Mouse (Mus musculus) ovary, postnatal 14 days (tissue): Measurements from ENCODE around the gene H2-K1.
"Not testable (repeated sequence)": the region's sequence is repeated elsewhere in the genome, so short reads cannot be mapped to it uniquely, and the experiment has no call there.

ENCODE experiments used
- DNase-seq: peaks from one replicate; pipeline ENCODE4 v3.0.0; 2022; ENCODE audit warnings: low spot score

The H2-K1 gene

GRCm38 (mm10) chr17:34026917-34027655 lies 26.9 kb upstream of the H2-K1 start:
- DNase-seq: no peak

GRCm38 (mm10) chr17:34026221-34026620 lies 26.1 kb upstream of the H2-K1 start:
- DNase-seq: no peak

DNA sequence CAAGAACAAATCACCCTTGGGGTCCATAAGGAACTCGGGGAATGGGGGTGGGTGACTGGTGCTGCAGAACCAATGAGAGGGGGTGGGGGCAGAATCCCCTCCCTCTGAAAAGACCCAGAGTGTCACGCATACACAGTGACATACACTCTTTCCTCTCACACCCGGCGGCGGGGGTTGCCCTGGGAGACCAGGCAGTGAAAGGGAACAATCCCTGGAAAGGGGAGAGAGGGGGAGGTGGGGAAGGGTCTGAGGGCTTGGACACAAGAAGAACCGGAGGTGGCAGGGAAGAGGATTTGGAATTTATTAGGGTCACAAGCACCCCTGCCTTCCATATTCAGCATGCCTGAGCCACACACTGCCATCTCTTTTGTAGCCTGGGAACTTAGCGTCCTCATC lies 25.6 kb upstream of the H2-K1 start:
- no peak for DNase-seq

DNA sequence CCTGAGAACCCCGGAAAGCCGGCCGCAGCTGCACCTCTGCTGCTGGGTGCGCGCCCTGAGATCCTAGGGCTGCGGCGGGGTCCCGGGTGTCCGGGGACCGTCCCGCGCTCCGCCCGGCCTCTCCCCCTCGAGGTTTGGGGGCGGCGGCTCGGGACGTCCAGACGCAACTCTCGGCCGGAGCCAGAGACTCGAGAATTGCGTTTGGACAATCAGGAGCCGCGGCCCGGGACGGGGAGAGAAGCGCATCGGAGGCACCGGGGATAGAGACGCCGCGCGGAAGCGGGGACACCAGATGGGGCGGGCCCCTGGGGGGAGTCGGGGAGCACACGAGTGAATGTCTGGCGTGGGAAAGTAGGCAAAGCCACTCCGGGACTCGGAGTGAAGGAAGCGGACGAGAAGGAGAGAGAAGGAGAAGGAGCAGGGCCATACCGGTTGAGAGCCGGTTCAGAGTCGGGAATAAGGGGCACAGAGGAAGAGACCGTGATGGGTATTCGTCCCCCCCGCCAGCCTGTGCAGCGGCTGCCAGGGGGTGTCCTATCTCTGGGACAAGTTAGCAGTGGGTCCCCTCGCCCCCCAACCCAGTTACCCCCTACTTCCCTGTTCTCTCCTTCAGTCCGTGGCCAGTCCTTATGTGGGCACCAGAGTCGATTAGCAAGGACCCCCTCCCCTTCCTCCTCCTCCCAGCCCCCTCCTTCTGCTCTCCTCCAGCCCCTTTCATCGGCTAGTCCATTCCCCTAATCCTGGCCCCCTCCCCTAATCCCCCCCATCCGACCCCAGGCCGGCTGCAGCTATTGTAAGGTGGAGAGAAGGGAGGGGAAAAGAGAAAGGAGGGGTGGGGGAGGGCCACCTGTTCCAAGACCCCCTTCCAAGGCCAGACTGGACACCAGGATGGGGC lies 25.0 kb upstream of the H2-K1 start:
- no peak for DNase-seq

DNA sequence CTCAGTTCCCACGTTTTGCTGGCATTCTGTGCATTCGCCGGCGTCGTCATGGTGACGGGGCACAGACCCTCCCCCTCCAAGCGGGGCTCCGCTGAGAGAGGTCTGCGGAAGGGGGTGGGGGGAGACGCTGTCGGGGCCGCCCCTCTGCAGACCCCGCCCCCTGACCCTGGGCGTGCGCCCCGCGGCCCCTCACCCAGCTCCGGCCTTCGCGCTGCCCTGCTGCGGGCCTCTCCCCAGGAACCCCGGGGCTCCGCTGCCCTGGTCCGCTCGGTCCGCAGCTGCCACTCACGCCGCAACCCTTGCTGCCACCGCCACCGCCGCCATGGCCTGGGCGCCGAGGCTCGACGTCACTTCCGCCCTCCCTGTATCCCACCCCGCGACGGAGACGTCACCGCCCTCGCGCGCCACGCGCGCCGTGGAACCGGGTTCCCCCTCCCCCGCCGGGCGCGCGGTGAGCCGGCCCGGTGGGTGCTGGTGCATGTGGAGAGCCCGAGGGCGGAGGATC lies 24.2 kb upstream of the H2-K1 start, which contains the start of gene Ring1:
Gene Ring1 (minus strand): TSS at position 364 of the 505 bp plus-strand sequence.
- peak; percentile 81 for DNase-seq

DNA sequence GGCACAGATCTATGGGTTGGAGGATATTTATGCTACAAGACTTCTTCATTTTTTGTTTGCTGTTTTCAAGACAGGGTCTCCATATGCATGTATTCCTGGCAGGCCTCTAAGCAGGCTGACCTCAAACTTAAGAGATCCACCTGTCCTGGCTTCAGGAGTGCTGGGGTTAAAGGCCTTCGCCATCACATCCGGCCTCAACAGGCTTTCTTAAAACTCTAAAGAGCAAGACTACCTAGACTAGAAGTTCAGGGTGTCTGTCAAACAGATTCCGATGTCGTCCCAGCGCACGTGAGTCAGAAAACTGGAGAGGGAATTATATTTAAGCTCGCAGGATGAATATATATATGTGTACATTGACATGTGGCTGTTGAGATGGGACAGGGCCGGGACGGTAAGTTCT lies 23.5 kb upstream of the H2-K1 start:
- no peak for DNase-seq

GRCm38 (mm10) chr17:34022987-34023386 lies 22.8 kb upstream of the H2-K1 start:
- no peak for DNase-seq

DNA sequence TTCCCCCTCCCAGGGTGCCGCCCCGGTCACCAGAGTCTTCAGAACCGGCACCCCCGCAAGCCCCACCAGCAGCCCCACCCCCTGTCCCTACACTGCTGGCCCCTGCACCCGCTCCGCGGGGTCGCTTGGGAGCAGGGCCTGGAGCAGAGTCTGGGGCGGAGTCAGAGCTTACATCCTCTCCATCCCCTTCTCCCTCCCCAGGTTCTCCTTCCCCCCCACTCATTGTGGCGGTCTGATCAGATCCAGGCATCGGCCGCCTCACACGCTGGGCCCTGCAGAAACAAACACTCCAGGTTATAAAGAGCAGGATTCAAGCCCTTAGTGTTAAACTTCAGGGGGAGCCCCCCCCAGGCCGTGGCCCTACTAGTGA lies 22.3 kb upstream of the H2-K1 start:
- DNase-seq: no peak

- no peak for DNase-seq
Observed at GRCm38 (mm10) chr17:34021539-34022413, 21.6 kb upstream of the H2-K1 start.

- no peak for DNase-seq
Observed at GRCm38 (mm10) chr17:34013436-34013835, 13.3 kb upstream of the H2-K1 start.

DNA sequence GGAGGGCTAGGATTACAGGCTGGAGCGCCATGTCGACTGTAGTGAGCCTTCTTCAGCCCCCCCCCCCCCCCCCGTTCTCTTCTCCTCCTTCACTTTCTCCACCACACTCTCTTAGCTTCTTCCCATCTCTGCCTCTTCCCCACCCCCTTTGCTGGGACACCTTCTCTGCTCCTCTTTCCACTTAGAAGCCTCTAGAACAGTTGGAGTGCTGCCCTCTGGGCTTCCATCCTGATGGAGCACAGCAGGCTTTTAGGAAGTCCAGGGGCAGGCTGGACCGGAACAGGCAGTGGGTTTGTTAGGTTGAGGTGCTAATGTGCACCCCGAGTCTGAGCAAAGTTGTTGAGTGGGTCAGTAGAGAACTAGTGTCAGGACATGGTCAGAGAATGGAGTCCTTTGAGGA lies 10.0 kb upstream of the H2-K1 start:
- DNase-seq: no peak

GRCm38 (mm10) chr17:34006570-34006969 lies 6.4 kb upstream of the H2-K1 start:
- no peak for DNase-seq

GRCm38 (mm10) chr17:34003426-34003825 lies 3.3 kb upstream of the H2-K1 start:
- no peak for DNase-seq

DNA sequence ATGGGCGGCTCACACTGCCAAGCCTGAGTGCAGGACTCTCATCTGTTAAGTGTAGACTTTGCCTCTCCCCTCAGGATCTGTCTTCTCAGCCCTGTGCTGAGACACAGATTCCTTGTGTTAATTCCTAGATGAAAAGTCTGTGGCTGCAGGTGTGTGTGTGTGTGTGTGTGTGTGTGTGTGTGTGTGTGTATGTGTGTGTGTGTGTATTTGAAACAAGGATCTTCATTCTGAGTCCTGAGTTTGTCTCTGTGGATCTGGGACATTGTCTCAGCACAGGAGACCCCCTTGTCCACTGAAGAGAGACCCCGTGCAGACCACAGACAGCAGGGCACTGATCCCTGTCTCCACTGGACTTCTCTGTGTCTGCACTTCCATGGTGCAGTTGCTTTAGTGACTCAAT lies 649 bp upstream of the H2-K1 start:
- DNase-seq: not testable (repeated sequence)

DNA sequence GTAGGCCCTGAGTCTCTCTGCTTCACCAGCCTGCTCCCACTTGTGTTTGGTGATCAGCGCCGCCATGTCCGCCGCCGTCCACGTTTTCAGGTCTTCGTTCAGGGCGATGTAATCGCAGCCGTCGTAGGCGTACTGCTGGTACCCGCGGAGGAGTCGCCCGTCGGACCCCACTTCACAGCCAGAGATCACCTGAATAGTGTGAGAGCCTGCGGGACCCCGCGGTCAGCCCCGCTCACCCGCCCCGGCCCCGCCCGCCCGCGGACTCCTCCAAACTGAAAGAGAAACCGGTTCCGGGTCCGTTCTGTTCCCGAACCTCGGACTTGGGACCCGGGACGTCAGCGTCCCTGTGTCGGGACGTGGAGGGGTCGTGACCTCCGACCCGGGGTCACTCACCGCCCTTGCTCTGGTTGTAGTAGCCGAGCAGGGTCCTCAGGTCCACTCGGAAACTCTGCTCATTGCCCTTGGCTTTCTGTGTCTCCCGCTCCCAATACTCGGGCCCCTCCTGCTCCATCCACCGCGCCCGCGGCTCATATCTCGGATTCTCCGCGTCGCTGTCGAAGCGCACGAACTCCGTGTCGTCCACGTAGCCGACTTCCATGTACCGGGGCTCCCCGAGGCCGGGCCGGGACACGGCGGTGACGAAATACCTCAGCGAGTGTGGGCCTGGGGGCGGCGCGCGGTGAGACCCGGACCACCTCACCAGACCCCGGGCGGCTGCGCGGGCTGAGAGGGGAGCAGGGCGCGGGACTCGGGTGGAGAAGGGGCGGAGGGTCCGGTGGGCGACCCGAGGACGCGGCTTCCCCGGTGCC lies 602 bp downstream of the H2-K1 start:
- no peak for DNase-seq

DNA sequence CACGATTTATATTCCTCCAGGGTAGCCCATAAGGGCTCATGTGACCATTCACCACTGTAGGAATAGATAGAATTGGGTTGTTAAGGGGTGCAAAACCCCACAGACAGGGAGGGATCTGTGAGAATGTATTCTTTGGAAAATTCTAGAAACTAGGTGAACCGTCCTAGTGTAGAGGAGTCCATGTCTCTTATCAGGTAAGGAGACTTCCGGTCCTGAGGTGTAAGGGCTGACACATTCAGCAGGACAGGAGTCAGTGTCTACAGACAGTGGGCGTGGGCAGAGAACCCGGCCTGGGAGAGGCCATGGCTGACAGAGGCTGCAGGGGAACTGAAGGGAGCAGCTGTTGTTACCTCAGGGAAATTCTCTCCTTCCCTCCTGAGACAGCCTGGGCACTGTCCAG lies 1.4 kb downstream of the H2-K1 start:
- not testable (repeated sequence) for DNase-seq

- DNase-seq: not testable (repeated sequence)
Observed at GRCm38 (mm10) chr17:33997025-33997424, 3.1 kb downstream of the H2-K1 start.

- no peak for DNase-seq
Observed at GRCm38 (mm10) chr17:33995651-33996050, 4.5 kb downstream of the H2-K1 start.

DNA sequence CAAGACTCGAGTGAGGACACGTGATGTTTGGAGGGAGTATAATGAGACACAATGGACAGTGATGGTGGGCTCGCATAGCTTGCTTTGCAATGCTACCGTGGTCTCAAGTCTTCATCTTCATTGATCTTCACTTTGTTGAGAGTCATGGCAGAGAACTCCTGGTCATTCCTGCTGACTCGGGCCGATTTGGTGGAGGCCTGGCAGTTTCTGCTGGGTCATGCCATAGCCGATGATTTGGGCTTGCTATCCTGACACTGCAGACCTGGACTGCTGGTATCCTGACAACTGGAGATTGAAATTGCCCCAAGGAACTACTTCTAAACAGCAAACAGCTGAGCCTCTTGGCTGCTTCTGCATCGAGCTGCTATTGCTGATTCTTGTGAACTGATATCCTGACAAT lies 5.2 kb downstream of the H2-K1 start:
- DNase-seq: no peak

DNA sequence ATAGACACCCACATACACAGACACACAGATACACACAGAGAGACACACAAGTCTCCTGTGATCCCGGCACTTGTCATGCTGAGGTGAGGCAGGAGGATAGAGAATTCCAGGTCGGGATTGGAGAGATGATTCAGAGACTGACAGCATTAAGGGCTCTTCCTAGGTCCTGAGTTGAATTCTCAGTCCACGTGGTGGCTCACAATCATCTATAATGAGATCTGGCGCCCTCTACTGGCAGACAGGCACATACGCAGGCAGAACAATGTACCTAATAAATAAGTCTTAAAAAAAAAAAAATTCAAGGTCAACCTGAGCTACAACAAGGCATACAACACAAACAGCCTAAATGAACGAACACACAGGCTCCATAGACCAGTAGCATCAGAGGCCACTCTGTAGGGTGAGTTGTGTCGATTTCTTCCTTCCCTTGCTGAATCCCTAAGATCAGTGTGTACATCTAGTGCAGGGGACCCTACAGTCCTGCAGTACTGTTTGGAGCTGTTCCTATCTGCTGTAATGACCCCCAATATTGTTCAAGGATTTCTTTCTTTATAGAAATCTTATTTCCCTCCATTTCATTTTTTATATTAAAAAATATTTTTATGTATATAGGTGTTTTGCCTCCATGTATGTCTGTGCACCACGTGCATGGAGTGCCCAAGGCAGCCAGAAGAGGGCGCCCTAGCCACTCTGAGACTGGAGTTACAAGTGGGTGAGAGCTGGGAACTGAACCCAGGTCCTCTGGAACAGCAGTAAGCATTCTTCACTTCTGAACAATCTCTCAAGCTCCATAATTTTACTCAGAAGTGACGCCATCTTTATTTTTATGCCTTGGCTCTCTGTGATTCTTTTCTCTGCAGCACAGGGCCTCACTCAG lies 8.1 kb downstream of the H2-K1 start:
- DNase-seq: peak; percentile 38
